9 mouse cellular contexts compared by ENCODE assay signal in genomic region chr4:55732006-55732405, GRCm38 (mm10).
DNase-seq lines count a peak whose midpoint lies in the region; ATAC-seq lines count a peak whose summit lies in the region.
"Had no signal": no experiment of that assay in that cellular context is flagged by ENCODE, and none has a peak within 500 bp of the region (broad histone marks: within the 10 kb centered on the region; RNA-seq: fewer than 3 reads in every experiment).

No protein-coding gene starts in this region.

- H3K4me2 ChIP-seq in forebrain, embryonic 14.5 days (ENCODE audit: low read length): no peak overlapping the region
- H3K4me2 ChIP-seq in limb, embryonic 15.5 days: no peak overlapping the region
- H3K4me2 ChIP-seq: limb, embryonic 12.5 days had no signal

- WGBS in forebrain, embryonic 14.5 days: 27% methylated on average over 4 of the region's 4 CpGs
- WGBS in forebrain, embryonic 10.5 days: 81% methylated on average over 4 of the region's 4 CpGs
- 30% methylated on average over 4 of the region's 4 CpGs for WGBS in limb, embryonic 15.5 days

- ATAC-seq in forebrain, embryonic 14.5 days: peak; percentile 72; the same call in 1 of the 2 replicates
- peak; percentile 52; the same call in 1 of the 2 replicates for ATAC-seq in limb, embryonic 15.5 days (ENCODE audit: insufficient number of reproducible peaks, low FRiP score, low TSS enrichment, low read depth)
- no peak for ATAC-seq in inflammation-experienced regulatory T-cells, adult 6 months

- DNase-seq in forebrain, embryonic 14.5 days (ENCODE audit: low spot score): peak; percentile 76
- no peak for DNase-seq in forebrain, embryonic 10.5 days (ENCODE audit: extremely low spot score, low spot score)
- peak; percentile 91 for DNase-seq in adipocyte (ENCODE audit: low spot score)
- peak; percentile 58 for DNase-seq in gastrocnemius, postnatal 25 days
- DNase-seq in cerebellum, postnatal 36 days: no peak
- no peak for DNase-seq in c-Kit-positive CD71-positive TER-119-positive erythroid progenitor cells, embryonic 14.5 days (ENCODE audit: low spot score)

- no peaks in the 10 kb centered on the region for H3K36me3 ChIP-seq in forebrain, embryonic 14.5 days (ENCODE audit: control insufficient read depth, insufficient read depth, low read length)
- no peaks in the 10 kb centered on the region for H3K36me3 ChIP-seq in forebrain, embryonic 10.5 days (replicated peaks)
- no peaks in the 10 kb centered on the region for H3K36me3 ChIP-seq in limb, embryonic 15.5 days
- H3K36me3 ChIP-seq: limb, embryonic 12.5 days had no signal

- no peaks in the 10 kb centered on the region for H3K27me3 ChIP-seq in forebrain, embryonic 14.5 days (replicated peaks; ENCODE audit: control insufficient read depth, insufficient read depth, low read length)
- no peaks in the 10 kb centered on the region for H3K27me3 ChIP-seq in forebrain, embryonic 10.5 days (ENCODE audit: poor library complexity, severe bottlenecking)
- no peaks in the 10 kb centered on the region for H3K27me3 ChIP-seq in limb, embryonic 15.5 days
- H3K27me3 ChIP-seq: limb, embryonic 12.5 days had no signal

- no peaks in the 10 kb centered on the region for H3K9me3 ChIP-seq in forebrain, embryonic 14.5 days (replicated peaks; ENCODE audit: control insufficient read depth, low read length)
- H3K9me3 ChIP-seq in forebrain, embryonic 10.5 days: no peaks in the 10 kb centered on the region
- no peaks in the 10 kb centered on the region for H3K9me3 ChIP-seq in limb, embryonic 15.5 days
- H3K9me3 ChIP-seq: limb, embryonic 12.5 days had no signal

- H3K4me3 ChIP-seq in forebrain, embryonic 14.5 days (ENCODE audit: low read depth, low read length): no peak overlapping the region
- no peak overlapping the region for H3K4me3 ChIP-seq in forebrain, embryonic 10.5 days
- no peak overlapping the region for H3K4me3 ChIP-seq in limb, embryonic 15.5 days
- H3K4me3 ChIP-seq: limb, embryonic 12.5 days had no signal

- H3K4me1 ChIP-seq in forebrain, embryonic 14.5 days (ENCODE audit: control insufficient read depth, insufficient read depth, low read length): no peaks in the 10 kb centered on the region
- H3K4me1 ChIP-seq in forebrain, embryonic 10.5 days: no peaks in the 10 kb centered on the region
- H3K4me1 ChIP-seq in limb, embryonic 15.5 days: peaks cover 9% of the 10 kb centered on the region
- H3K4me1 ChIP-seq: limb, embryonic 12.5 days had no signal

- H3K9ac ChIP-seq in forebrain, embryonic 14.5 days (ENCODE audit: low read length): no peak overlapping the region
- H3K9ac ChIP-seq in limb, embryonic 15.5 days: no peak overlapping the region
- H3K9ac ChIP-seq: limb, embryonic 12.5 days had no signal

- H3K27ac ChIP-seq in forebrain, embryonic 14.5 days (ENCODE audit: low read depth, low read length): no peak overlapping the region
- no peak overlapping the region for H3K27ac ChIP-seq in forebrain, embryonic 10.5 days
- peak overlapping the region; percentile 72 for H3K27ac ChIP-seq in limb, embryonic 15.5 days
- H3K27ac ChIP-seq: limb, embryonic 12.5 days had no signal

Comparison
In these comparisons a context has a peak if more than half of its experiments do, and no peak if none do; other contexts are left out.
1. DNase-seq: peak in forebrain, embryonic 14.5 days (single experiment), adipocyte (single experiment) and gastrocnemius, postnatal 25 days (single experiment); none in forebrain, embryonic 10.5 days (single experiment), cerebellum, postnatal 36 days (0 of 2) and c-Kit-positive CD71-positive TER-119-positive erythroid progenitor cells, embryonic 14.5 days (single experiment).